Mouse (Mus musculus) kidney, postnatal 0 days (tissue): Measurements from ENCODE around the gene Npas3. TPM values are rescaled to one million over a fixed set of nuclear protein-coding genes. Genes with fewer than 3 reads are reported as not detected.

Experiments used
- ATAC-seq: fragments of 200-750 bp; cut with Nextera tagmentation; replicated peaks from 2 replicates; pipeline ENCODE4 v1.8.0; 2017; ENCODE audit warnings: low read depth, moderate number of reproducible peaks, moderate TSS enrichment, moderate library complexity; ENCODE audit not compliant: low FRiP score
- DNase-seq: peaks from one replicate; pipeline ENCODE4 v3.0.0-alpha.2; 2016; ENCODE audit warnings: low spot score
- H3K27ac ChIP-seq: fragments of 300-500 bp; sonication (generic); 2 replicates; pipeline ENCODE4 v1.5.1; 2014; ENCODE audit warnings: mild to moderate bottlenecking
- H3K27me3 ChIP-seq: fragments of 300-500 bp; sonication (generic); 2 replicates; pipeline ENCODE4 v1.6.1; 2014; ENCODE audit warnings: low read length, mixed read lengths; ENCODE audit not compliant: insufficient read depth
- H3K36me3 ChIP-seq: fragments of 300-500 bp; sonication (generic); 2 replicates; pipeline ENCODE4 v1.6.1; 2014; ENCODE audit warnings: low read length, mixed read lengths; ENCODE audit not compliant: insufficient read depth
- H3K4me1 ChIP-seq: fragments of 300-500 bp; sonication (generic); replicated peaks from 2 replicates; pipeline ENCODE4 v1.6.1; 2014; ENCODE audit warnings: antibody characterized with exemption, low read length, mixed read lengths; ENCODE audit not compliant: insufficient read depth
- H3K4me2 ChIP-seq: fragments of 300-500 bp; sonication (generic); 2 replicates; pipeline ENCODE4 v1.6.1; 2014; ENCODE audit warnings: mild to moderate bottlenecking, low read length, moderate library complexity, mixed read lengths
- H3K4me3 ChIP-seq: fragments of 300-500 bp; sonication (generic); replicated peaks from 2 replicates; pipeline ENCODE4 v1.5.1; 2014; ENCODE audit warnings: low read depth, low read length
- H3K9ac ChIP-seq: fragments of 300-500 bp; sonication (generic); 2 replicates; pipeline ENCODE4 v1.6.1; 2014; ENCODE audit warnings: low read depth, low read length
- H3K9me3 ChIP-seq: fragments of 300-500 bp; sonication (generic); replicated peaks from 2 replicates; pipeline ENCODE4 v1.6.1; 2016; ENCODE audit warnings: low read length, inconsistent platforms, mixed read lengths
- CTCF ChIP-seq: IDR thresholded peaks from 2 replicates; pipeline ENCODE4 v1.5.1; 2016; ENCODE audit warnings: antibody characterized with exemption, low read depth, mild to moderate bottlenecking, moderate library complexity
- WGBS: fragments of 180-500 bp; shearing (Covaris S2); extraction: QIAGEN DNeasy Blood & Tissue Kit; methylation state at CpG from one replicate; pipeline ENCODE4 v1.1.7; 2014; 5-methylcytosine and 5-hydroxymethylcytosine counted together
- polyA plus RNA-seq: library from polyadenylated mRNA; unstranded; fragments of >200 nt; fragmentation: Nextera tagmentation; extraction: Ambion mirVana; gene quantifications from 2 replicates; pipeline ENCODE4 v1.2.1, GENCODE M21; 2015

Npas3 gene
- polyA plus RNA-seq, 1 experiment from 2014 or later = 1.2 TPM

DNA sequence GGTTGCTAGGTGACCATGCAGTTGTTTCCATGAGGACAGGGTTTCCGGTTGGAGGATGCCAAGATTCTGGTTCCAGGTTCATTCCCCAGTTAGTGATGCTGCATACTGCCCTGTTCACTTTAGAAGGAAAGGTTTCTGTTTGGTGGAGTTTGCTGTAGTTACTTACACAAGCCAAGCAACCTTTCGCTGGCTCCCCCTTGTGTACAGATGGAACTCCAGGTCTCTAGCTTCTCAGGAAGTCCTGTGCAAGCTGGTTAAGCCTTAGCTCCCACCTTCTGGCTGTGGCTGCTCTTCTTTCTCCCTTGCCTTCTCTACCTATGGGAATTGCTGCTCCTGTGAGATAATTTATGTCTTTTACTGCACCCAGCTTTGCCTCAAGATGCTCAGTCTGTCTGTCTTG is 52.5 kb downstream of the Npas3 start:
- Histone ChIP-seq H3K27ac (no peak overlapping the region), H3K9me3 (no peaks in the 10 kb centered on the region), H3K4me1 (no peaks in the 10 kb centered on the region), H3K36me3 (no peaks in the 10 kb centered on the region), H3K4me3 (no peak overlapping the region), H3K4me2 (no peak overlapping the region), H3K27me3 (no peaks in the 10 kb centered on the region), H3K9ac (no peak overlapping the region)
- peak; percentile 70 for TF ChIP-seq CTCF
- 70% methylated on average over 2 of the region's 2 CpGs for WGBS
- peak; percentile 66 for DNase-seq
- no peak for ATAC-seq

DNA sequence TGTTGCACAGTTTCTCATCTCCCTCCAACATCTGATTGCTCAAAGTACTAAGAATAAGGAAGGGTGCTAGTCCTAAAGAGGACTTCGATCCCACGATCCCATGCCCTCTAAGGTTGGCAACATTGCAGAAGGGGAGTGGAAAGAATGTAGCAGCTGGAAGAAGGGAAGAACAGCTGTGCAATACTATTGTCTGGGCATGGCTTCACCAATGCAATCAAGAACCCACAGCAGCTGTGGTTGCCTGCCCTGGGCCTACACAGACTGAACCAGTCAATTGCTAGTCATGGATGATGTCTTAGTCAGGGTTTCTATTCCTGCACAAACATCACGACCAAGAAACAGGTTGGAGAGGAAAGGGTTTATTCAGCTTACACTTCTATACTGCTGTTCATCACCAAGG is 53.7 kb downstream of the Npas3 start:
- ATAC-seq (no peak), DNase-seq (no peak)
- WGBS = 84% methylated on average over 3 of the region's 3 CpGs
- H3K27me3 ChIP-seq = no peaks in the 10 kb centered on the region
- no peaks in the 10 kb centered on the region for H3K4me1 ChIP-seq
- H3K9me3 ChIP-seq = no peaks in the 10 kb centered on the region
- H3K9ac ChIP-seq = no peak overlapping the region
- no peak for TF ChIP-seq CTCF
- no peak overlapping the region for H3K27ac ChIP-seq
- no peaks in the 10 kb centered on the region for H3K36me3 ChIP-seq
- no peak overlapping the region for H3K4me3 ChIP-seq
- H3K4me2 ChIP-seq = no peak overlapping the region

DNA sequence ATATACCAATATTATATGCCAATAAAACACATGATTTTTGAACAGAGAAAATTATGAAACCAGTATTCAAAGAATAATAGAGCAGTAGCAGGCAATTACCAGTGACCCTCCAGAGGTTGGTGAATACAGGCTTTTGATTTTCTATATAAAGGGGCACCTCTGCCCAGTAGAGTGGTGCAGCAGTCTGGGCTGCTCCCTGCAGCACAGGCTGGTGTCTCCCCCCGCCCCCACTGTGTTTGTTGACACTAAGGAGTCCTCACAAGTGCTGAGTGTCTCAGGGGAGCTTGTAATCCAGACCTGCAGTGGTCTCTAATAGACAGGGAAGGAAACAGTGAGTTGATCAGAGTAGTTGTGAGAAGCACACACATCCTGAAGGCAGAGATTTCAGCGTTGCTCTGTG is 68.2 kb downstream of the Npas3 start:
- Histone ChIP-seq H3K27me3 (no peaks in the 10 kb centered on the region), H3K27ac (no peak overlapping the region), H3K4me2 (no peak overlapping the region), H3K9ac (no peak overlapping the region), H3K4me1 (no peaks in the 10 kb centered on the region), H3K4me3 (no peak overlapping the region), H3K9me3 (no peaks in the 10 kb centered on the region), H3K36me3 (no peaks in the 10 kb centered on the region)
- ATAC-seq (no peak), DNase-seq (no peak)
- WGBS = 50% methylated on average over 2 of the region's 2 CpGs
- TF ChIP-seq CTCF = no peak

DNA sequence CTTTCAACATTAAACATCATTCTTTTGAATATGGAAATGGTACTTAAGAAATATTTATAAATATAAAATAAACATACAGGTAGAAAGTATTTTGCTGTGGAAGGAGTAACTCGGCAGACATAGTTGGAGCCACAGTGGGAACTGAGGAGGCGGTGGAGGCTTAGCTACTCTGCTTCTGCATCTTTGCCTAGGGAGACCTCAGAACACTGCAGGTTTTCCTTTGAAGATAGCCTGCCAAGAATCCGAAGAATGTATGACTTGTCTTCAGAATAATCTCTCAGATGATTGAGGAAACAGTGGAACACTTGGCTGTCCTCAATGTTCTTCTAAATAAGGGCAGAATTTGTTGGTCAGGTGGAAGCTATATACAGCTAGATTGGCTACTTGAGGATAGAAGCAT is 69.3 kb downstream of the Npas3 start:
- TF ChIP-seq CTCF = no peak
- no peak overlapping the region for H3K4me3 ChIP-seq
- DNase-seq = no peak
- no peaks in the 10 kb centered on the region for H3K36me3 ChIP-seq
- no peak overlapping the region for H3K9ac ChIP-seq
- H3K9me3 ChIP-seq = no peaks in the 10 kb centered on the region
- WGBS = 78% methylated on average over 3 of the region's 3 CpGs
- no peak overlapping the region for H3K27ac ChIP-seq
- no peaks in the 10 kb centered on the region for H3K27me3 ChIP-seq
- ATAC-seq = no peak
- no peaks in the 10 kb centered on the region for H3K4me1 ChIP-seq
- H3K4me2 ChIP-seq = no peak overlapping the region

DNA sequence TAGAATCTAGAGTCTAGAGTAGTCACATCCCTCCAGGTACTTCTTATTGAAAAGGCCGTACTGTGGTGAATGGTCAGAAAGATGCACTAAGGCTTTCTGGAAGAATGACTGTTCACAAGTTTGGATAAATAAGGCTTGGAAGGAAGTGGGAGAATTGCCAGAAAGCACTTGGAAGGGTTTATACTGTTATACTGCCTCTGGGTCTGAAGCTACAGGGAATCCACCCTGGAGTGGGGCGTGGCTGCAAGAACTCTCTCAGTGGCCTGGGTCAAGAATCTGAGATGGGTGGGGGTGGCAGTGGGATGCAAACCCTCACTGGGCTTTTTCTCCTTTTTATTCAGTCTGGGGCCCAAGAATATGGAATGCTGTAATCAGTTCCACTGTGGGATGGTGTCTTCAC is 72.0 kb downstream of the Npas3 start:
- no peak for TF ChIP-seq CTCF
- 68% methylated on average over 2 of the region's 2 CpGs for WGBS
- no peaks in the 10 kb centered on the region for H3K27me3 ChIP-seq
- ATAC-seq (no peak), DNase-seq (peak; percentile 53)
- no peak overlapping the region for H3K9ac ChIP-seq
- no peak overlapping the region for H3K4me3 ChIP-seq
- H3K4me2 ChIP-seq = no peak overlapping the region
- no peaks in the 10 kb centered on the region for H3K4me1 ChIP-seq
- H3K36me3 ChIP-seq = no peaks in the 10 kb centered on the region
- H3K27ac ChIP-seq = no peak overlapping the region
- no peaks in the 10 kb centered on the region for H3K9me3 ChIP-seq

DNA sequence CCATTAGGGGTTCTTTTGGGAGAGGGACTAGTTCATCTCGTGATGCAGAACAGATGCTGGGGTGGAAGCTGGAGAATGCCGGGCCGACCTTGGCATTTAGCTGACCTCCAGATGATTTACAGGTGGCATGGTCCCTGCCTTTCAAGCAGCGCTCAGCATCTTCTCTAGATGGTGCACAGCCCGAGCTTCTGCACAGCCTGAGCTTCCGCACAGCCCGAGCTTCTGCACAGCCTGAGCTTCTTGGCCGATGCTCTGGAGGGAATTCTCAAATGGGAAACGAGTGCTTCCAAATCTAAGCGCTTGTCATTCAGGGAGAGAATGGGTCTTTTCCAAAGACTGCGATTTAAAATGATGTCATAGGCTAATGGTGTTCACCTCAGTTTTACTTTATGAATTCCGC is 72.5 kb downstream of the Npas3 start:
- H3K9me3 ChIP-seq = no peaks in the 10 kb centered on the region
- no peak for DNase-seq
- WGBS = 58% methylated on average over 12 of the region's 12 CpGs
- no peak for TF ChIP-seq CTCF
- no peak overlapping the region for H3K9ac ChIP-seq
- H3K27ac ChIP-seq = no peak overlapping the region
- H3K4me3 ChIP-seq = no peak overlapping the region
- H3K4me2 ChIP-seq = no peak overlapping the region
- H3K36me3 ChIP-seq = no peaks in the 10 kb centered on the region
- no peak for ATAC-seq
- H3K27me3 ChIP-seq = no peaks in the 10 kb centered on the region
- H3K4me1 ChIP-seq = no peaks in the 10 kb centered on the region

DNA sequence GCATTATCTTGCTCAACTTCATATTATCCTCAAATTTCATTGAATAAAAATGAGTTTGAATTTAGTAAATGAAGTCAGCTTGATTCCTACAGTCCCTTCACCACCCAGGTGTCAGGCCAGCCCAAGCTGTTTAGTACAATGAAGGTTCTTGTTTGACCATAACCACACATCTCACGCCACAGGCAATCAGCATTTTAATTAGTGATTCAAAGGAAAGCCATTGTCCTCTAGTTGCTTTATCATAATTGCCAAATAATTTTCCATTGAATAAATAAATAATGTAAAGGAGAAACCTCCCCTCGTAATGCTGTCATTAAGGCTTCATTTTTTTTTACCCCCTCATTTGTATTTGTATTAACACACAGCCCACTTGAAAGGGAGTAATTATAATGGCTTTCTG is 73.5 kb downstream of the Npas3 start:
- no peaks in the 10 kb centered on the region for H3K27me3 ChIP-seq
- H3K4me3 ChIP-seq = no peak overlapping the region
- H3K4me2 ChIP-seq = no peak overlapping the region
- ATAC-seq (no peak), DNase-seq (no peak)
- whole genome bisulfite sequencing = 85% methylated on average over 2 of the region's 2 CpGs
- no peaks in the 10 kb centered on the region for H3K4me1 ChIP-seq
- no peak overlapping the region for H3K27ac ChIP-seq
- H3K9me3 ChIP-seq = no peaks in the 10 kb centered on the region
- TF ChIP-seq CTCF = no peak
- H3K9ac ChIP-seq = no peak overlapping the region
- no peaks in the 10 kb centered on the region for H3K36me3 ChIP-seq
